Mouse (Mus musculus) skeletal muscle tissue, adult 2 months (tissue): ENCODE data around the gene Dock10.

Source experiments
- DNase-seq: peaks from one replicate; pipeline ENCODE4 v3.0.0-alpha.2; 2012; ENCODE audit warnings: low read depth, low spot score

Gene Dock10

GRCm38 (mm10) chr1:80656389-80656788 is 101.9 kb downstream of the Dock10 start:
- DNase-seq = peak; percentile 21

- DNase-seq = no peak
Measured at GRCm38 (mm10) chr1:80655854-80656253, 102.5 kb downstream of the Dock10 start.

GRCm38 (mm10) chr1:80655195-80655594 is 103.1 kb downstream of the Dock10 start:
- DNase-seq = no peak

GRCm38 (mm10) chr1:80654177-80654576 is 104.2 kb downstream of the Dock10 start:
- no peak for DNase-seq

GRCm38 (mm10) chr1:80652803-80653202 is 105.5 kb downstream of the Dock10 start:
- no peak for DNase-seq

GRCm38 (mm10) chr1:80652083-80652482 is 106.2 kb downstream of the Dock10 start:
- no peak for DNase-seq

- no peak for DNase-seq
Measured at GRCm38 (mm10) chr1:80646602-80647001, 111.7 kb downstream of the Dock10 start.

- no peak for DNase-seq
Measured at GRCm38 (mm10) chr1:80643866-80644451, 114.4 kb downstream of the Dock10 start.

GRCm38 (mm10) chr1:80641832-80642231 is 116.5 kb downstream of the Dock10 start:
- no peak for DNase-seq

- no peak for DNase-seq
Measured at GRCm38 (mm10) chr1:80641288-80641687, 117.0 kb downstream of the Dock10 start.

GRCm38 (mm10) chr1:80639553-80639952 is 118.8 kb downstream of the Dock10 start:
- DNase-seq = no peak

GRCm38 (mm10) chr1:80637214-80637705 is 121.1 kb downstream of the Dock10 start:
- peak; percentile 36 for DNase-seq

GRCm38 (mm10) chr1:80635825-80636224 is 122.5 kb downstream of the Dock10 start:
- DNase-seq = no peak

GRCm38 (mm10) chr1:80633536-80633935 is 124.8 kb downstream of the Dock10 start:
- no peak for DNase-seq

GRCm38 (mm10) chr1:80630179-80631149 is 127.9 kb downstream of the Dock10 start:
- no peak for DNase-seq

- DNase-seq = no peak
Measured at GRCm38 (mm10) chr1:80628054-80628453, 130.3 kb downstream of the Dock10 start.

GRCm38 (mm10) chr1:80626800-80627199 is 131.5 kb downstream of the Dock10 start:
- no peak for DNase-seq

- DNase-seq = no peak
Measured at GRCm38 (mm10) chr1:80625371-80625770, 133.0 kb downstream of the Dock10 start.

- DNase-seq = no peak
Measured at GRCm38 (mm10) chr1:80624552-80624951, 133.8 kb downstream of the Dock10 start.

GRCm38 (mm10) chr1:80622646-80623045 is 135.7 kb downstream of the Dock10 start:
- no peak for DNase-seq

GRCm38 (mm10) chr1:80619100-80619499 is 139.2 kb downstream of the Dock10 start:
- no peak for DNase-seq

GRCm38 (mm10) chr1:80616671-80617070 is 141.7 kb downstream of the Dock10 start:
- no peak for DNase-seq

- DNase-seq = no peak
Measured at GRCm38 (mm10) chr1:80614750-80615149, 143.6 kb downstream of the Dock10 start.
